Mouse (Mus musculus) ES-E14 (cell line): ENCODE measurements around the gene Marveld2. TPM values are rescaled to one million over a fixed set of nuclear protein-coding genes. Genes with fewer than 3 reads are reported as not detected.

Experiments
- DNase-seq: peaks from one replicate; pipeline ENCODE4 v3.0.0-alpha.2; 2013; ENCODE audit warnings: low read depth, low spot score
- H3K27ac ChIP-seq: 2 replicates; pipeline ENCODE4 v1.5.1; 2012; ENCODE audit warnings: low read depth, mild to moderate bottlenecking, low read length, moderate library complexity, mixed read lengths; ENCODE audit not compliant: poor library complexity, insufficient read depth, severe bottlenecking
- H3K36me3 ChIP-seq: 2 replicates; pipeline ENCODE4 v1.6.1; 2012; ENCODE audit warnings: mild to moderate bottlenecking, low read length, moderate library complexity, mixed read lengths; ENCODE audit not compliant: control insufficient read depth, poor library complexity, insufficient read depth, severe bottlenecking
- H3K4me1 ChIP-seq, 2 experiments: fragments of 150-350 bp in 1 of 2; sonication (generic) in 1 of 2; 2 replicates each; pipeline ENCODE4 v1.6.1; 2012; ENCODE audit warnings: low read length in 2 of 2, mild to moderate bottlenecking in 1 of 2, mixed read lengths in 1 of 2; ENCODE audit not compliant: control insufficient read depth in 2 of 2, insufficient read depth in 2 of 2, poor library complexity in 1 of 2
- H3K4me3 ChIP-seq, 2 experiments: fragments of 150-350 bp in 1 of 2; sonication (generic) in 1 of 2; 2 replicates each; pipeline ENCODE4 v1.5.1; 2012; ENCODE audit warnings: low read length in 2 of 2, low read depth in 1 of 2, mild to moderate bottlenecking in 1 of 2, mixed read lengths in 1 of 2; ENCODE audit not compliant: insufficient read depth in 1 of 2, poor library complexity in 1 of 2, severe bottlenecking in 1 of 2
- H3K9ac ChIP-seq: 2 replicates; pipeline ENCODE4 v1.6.1; 2012; ENCODE audit warnings: low read depth, mild to moderate bottlenecking, low read length, mixed read lengths; ENCODE audit not compliant: poor library complexity, insufficient read depth, severe bottlenecking
- H3K9me3 ChIP-seq: fragments of 150-350 bp; sonication (generic); 2 replicates; pipeline ENCODE4 v1.6.1; 2012; ENCODE audit warnings: low read depth, mild to moderate bottlenecking, low read length; ENCODE audit not compliant: control insufficient read depth, insufficient read depth
- CHD2 ChIP-seq: IDR thresholded peaks from 2 replicates; pipeline ENCODE4 v1.6.1; 2014; ENCODE audit warnings: mild to moderate bottlenecking, low read depth, low read length, inconsistent platforms
- HCFC1 ChIP-seq: IDR thresholded peaks from 2 replicates; pipeline ENCODE4 v1.6.1; 2012; ENCODE audit warnings: low read length, inconsistent platforms, borderline replicate concordance; ENCODE audit not compliant: insufficient read depth
- MAFK ChIP-seq: IDR thresholded peaks from 2 replicates; pipeline ENCODE4 v1.6.1; 2014; ENCODE audit warnings: mild to moderate bottlenecking, low read depth, low read length, inconsistent platforms; ENCODE audit not compliant: insufficient read depth
- ZC3H11A ChIP-seq: IDR thresholded peaks from 2 replicates; pipeline ENCODE4 v1.6.1; 2012; ENCODE audit warnings: low read depth, mild to moderate bottlenecking, inconsistent platforms, low read length, borderline replicate concordance
- ZNF384 ChIP-seq: IDR thresholded peaks from 2 replicates; pipeline ENCODE4 v1.6.1; 2012; ENCODE audit warnings: low read depth, low read length, inconsistent platforms
- in situ Hi-C, 2 experiments: fragments of 600-800 bp; cut with MboI; formaldehyde crosslinking; loops; one replicate each; pipeline ENCODE4 v1.15.1; 2025; ENCODE audit warnings: low sequenced_read_pairs in 2 of 2, inconsistent platforms in 1 of 2; ENCODE audit not compliant: unreplicated experiment in 2 of 2
- total RNA-seq: library from RNA; depleted of rRNA; stranded (reverse); fragments of 300-350 nt; gene quantifications from 2 replicates; pipeline ENCODE4 v1.2.3, GENCODE M21; 2012

Gene Marveld2
- total RNA-seq, 1 experiment, result 2.5 TPM

DNA sequence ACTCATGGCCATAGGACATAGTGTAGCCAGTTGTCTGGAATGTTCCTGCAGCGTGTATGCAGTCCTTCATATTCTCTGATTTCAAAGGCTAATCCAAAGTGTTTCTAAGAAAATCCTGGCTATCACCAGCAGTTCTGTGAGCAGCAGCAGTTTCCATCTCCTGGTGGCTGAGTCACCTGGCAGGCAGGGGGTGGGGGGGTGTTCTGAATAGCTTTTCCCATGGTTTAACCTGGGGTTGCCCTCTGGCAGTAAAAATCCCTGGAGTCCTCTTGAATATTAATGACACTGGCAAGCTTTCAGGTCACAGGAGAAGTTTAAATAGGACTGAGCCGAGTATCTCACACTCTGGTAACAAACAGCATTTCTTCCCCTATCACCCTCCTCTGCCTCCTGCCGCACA lies 35.1 kb downstream of the Marveld2 start:
- Histone ChIP-seq H3K9ac (no peak overlapping the region), H3K9me3 (no peaks in the 10 kb centered on the region), H3K4me3 (no peak overlapping the region), H3K4me1 (no peaks in the 10 kb centered on the region), H3K27ac (no peak overlapping the region), H3K36me3 (no peaks in the 10 kb centered on the region)
- TF ChIP-seq ZC3H11A (no peak), CHD2 (no peak), ZNF384 (no peak), MAFK (no peak), HCFC1 (no peak)
- in situ Hi-C loops, result no loop called here
- DNase-seq, result no peak

DNA sequence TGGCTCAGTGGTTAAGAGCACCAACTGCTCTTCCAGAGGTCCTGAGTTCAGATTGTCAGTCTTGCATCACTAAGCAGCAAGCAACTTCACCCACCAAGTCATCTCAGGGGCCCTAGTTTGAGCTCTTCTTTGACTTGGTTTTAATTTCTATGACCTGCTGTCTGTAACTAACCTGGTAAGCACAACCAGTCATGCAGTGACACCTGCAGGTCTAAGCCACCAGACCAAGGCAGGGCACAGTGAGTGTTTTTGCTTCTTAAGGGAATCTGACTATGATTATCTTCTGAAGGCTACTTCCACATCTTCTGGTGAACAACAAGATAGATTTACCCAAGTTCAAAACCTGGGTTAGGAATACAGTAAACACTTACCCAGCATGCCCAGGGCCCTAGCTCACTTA lies 36.8 kb downstream of the Marveld2 start:
- no peaks in the 10 kb centered on the region; a peak in 1 of 4 replicates for H3K4me1 ChIP-seq
- H3K4me3 ChIP-seq, result no peak overlapping the region
- no peak for DNase-seq
- TF ChIP-seq MAFK (no peak), HCFC1 (no peak), ZC3H11A (no peak), ZNF384 (no peak), CHD2 (no peak)
- in situ Hi-C loops, result no loop called here
- no peak overlapping the region for H3K9ac ChIP-seq
- no peak overlapping the region for H3K27ac ChIP-seq
- no peaks in the 10 kb centered on the region for H3K36me3 ChIP-seq
- no peaks in the 10 kb centered on the region for H3K9me3 ChIP-seq

DNA sequence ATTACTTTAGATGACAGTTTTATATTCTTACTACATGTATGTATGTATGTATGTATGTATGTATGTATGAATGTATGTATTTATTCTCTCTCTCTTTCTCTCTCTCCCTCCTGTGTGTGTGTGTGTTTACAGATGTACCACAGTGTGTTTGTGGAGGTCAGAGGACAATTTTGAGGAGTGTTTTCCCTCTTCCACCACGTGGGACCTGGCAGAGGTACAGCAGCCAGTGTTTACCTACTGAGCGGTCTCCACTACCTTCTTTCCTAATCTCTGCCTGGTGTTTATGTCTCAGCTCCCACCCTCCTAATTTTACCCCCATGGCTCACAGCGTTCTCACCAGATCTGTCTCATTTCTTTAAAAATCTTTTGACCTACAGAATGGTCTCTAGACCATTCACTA lies 37.6 kb downstream of the Marveld2 start:
- Histone ChIP-seq H3K36me3 (no peaks in the 10 kb centered on the region), H3K9ac (no peak overlapping the region), H3K4me1 (no peaks in the 10 kb centered on the region; a peak in 1 of 4 replicates), H3K27ac (no peak overlapping the region), H3K9me3 (no peaks in the 10 kb centered on the region), H3K4me3 (no peak overlapping the region)
- DNase-seq, result no peak
- in situ Hi-C loops, result no loop called here
- TF ChIP-seq HCFC1 (no peak), CHD2 (no peak), MAFK (no peak), ZNF384 (no peak), ZC3H11A (no peak)

DNA sequence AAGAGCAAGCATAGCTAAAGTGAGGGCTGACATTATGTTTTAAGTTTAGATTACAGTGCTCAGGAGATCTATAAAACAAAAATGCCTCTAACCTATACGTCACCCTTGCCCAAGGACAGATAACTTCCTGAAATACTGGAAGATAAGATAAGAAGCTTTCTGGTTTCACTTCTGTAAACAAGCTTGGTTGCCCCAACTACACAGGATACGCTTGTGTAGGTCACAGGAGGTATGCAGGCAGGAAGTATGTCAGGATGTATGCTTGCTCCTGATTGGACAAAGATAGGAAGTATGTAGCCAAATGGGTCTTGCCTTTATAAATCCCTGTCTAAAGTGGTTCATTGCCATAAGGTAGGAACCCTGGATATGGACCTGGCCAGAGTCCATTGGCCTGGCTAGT lies 40.8 kb downstream of the Marveld2 start:
- no peak for TF ChIP-seq ZC3H11A
- no peak for TF ChIP-seq CHD2
- no peak for TF ChIP-seq HCFC1
- TF ChIP-seq MAFK, result no peak
- no peak for TF ChIP-seq ZNF384
- Histone ChIP-seq H3K9ac (no peak overlapping the region), H3K4me1 (peaks cover 0 to 2% of the 10 kb centered on the region in 2 experiments; a peak in 1 of 4 replicates), H3K9me3 (no peaks in the 10 kb centered on the region), H3K27ac (no peak overlapping the region), H3K4me3 (no peak overlapping the region), H3K36me3 (no peaks in the 10 kb centered on the region)
- in situ Hi-C loops, result no loop called here
- no peak for DNase-seq

DNA sequence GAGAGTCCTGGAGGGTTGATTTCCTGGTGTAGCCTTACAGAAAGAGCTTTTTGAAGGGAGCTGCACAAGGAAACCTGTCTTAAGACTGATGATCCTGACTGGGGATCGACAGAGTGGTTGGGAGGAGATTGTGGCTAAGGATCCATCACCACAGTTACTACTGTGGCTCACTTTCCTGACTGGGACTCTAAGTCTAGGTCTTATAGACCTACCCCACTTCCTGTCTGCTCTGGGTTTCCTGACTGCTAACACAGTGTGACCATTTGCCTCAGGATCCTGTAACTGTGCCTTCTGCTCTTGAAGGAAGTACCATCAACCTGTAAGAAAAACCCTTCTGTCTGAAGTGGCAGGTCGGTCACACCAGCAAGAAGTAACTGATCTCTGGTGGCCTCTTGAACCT lies 46.1 kb downstream of the Marveld2 start:
- Histone ChIP-seq H3K4me1 (peaks cover 0 to 2% of the 10 kb centered on the region in 2 experiments; a peak in 1 of 4 replicates), H3K9me3 (no peaks in the 10 kb centered on the region), H3K36me3 (no peaks in the 10 kb centered on the region), H3K27ac (no peak overlapping the region), H3K9ac (no peak overlapping the region), H3K4me3 (no peak overlapping the region)
- no peak for TF ChIP-seq HCFC1
- TF ChIP-seq CHD2, result no peak
- TF ChIP-seq ZC3H11A, result no peak
- TF ChIP-seq ZNF384, result no peak
- no peak for TF ChIP-seq MAFK
- DNase-seq, result no peak
- in situ Hi-C loops, result no loop called here
